Mouse (Mus musculus) spleen, adult 18-20 months (tissue): Measurements from ENCODE around the gene Vmn2r88.
"Not testable (repeated sequence)": the region's sequence is repeated elsewhere in the genome, so short reads cannot be mapped to it uniquely, and the experiment has no call there.

Source experiments
- DNase-seq, 2 experiments: peaks; one replicate each; pipeline ENCODE4 v3.0.0; 2022; ENCODE audit warnings: mixed read lengths in 2 of 2

The Vmn2r88 gene

DNA sequence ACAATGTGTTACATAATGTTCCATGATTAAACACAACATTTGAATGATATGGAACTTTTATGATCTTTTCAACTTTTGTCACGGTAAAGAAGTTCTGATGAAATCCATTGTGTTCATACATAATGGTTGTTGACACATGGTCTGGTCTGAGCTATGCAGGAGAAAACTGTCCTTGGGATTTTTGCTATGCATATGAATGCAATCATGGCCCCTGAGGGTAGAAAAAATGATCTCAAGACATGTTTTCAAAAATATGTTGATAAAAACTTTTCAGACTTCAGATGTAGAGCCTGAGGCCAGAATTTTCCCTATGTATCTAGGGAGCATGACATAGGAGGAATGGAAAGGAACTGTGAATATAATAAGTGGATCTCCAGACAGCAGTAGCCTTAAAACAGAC, at the start of gene Vmn2r88:
Gene Vmn2r88 (plus strand): TSS at position 301 of the 400 bp plus-strand sequence.
- no peak for DNase-seq

- no peak for DNase-seq
Observed at GRCm38 (mm10) chr14:51361456-51361855, 49.2 kb upstream of the Vmn2r88 start, which contains the start of gene Gm7247. Gene Gm7247, plus strand, starts transcription at chr14:51361756.

GRCm38 (mm10) chr14:51382805-51383204, 27.8 kb upstream of the Vmn2r88 start:
- DNase-seq = no peak

- DNase-seq = no peak
Observed at GRCm38 (mm10) chr14:51384351-51384750, 26.3 kb upstream of the Vmn2r88 start.

GRCm38 (mm10) chr14:51385741-51386140, 24.9 kb upstream of the Vmn2r88 start:
- DNase-seq = no peak

DNA sequence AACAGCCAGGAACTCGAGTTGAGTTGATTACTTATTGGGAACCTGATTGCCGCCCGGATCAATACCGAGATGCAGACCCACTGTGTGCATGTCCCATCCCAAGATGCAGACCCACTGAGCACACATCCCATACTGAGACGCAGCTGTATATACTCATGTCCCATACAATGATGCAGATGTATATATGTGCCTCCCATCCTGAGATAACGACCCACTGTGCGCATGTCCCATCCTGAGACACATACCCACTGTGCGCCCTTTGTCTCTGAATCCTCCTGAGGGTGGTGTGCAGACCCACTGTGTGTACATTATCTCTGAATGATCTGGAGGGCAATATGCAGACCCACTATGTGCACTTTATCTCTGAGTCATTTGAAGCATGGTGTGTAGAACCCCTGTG, 22.9 kb upstream of the Vmn2r88 start:
- no peak for DNase-seq

DNA sequence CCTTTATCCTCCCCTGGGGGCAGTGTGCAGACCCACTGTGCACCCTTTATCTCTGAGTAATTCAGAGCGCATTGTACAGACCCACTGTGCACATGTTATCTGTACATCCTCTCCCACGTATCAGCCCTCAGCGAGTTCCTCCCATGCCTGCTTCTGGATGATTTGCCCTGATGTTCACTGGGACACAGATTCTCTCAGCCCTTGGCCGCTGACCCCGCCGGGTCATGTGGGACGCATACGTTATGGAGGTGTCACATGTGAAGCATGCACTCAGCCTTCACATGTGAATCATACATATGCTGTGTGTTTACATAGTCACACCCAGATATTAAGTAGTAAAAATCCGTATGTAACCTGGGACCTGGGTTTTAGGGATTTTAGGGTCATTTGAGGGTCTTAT, 22.4 kb upstream of the Vmn2r88 start:
- no peak for DNase-seq

DNA sequence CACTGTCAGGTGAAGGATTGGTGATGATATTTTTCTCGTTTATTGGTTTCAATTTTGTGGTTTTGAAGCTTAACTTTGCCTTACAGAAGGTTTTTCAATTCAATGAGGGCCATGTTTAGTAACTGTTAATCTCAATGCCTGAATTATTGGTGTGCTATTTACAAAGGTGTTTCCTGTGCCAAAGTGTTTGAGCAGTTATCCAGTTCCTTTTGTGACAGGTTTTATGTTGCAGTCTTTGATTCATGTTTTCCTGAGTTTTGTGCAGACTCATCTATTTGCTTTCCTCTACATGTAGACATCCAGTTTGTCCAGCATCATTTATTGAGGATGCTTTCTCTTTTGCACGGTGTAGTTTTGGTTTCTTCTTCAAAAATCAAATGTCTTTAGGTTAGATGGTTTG, 13.3 kb downstream of the Vmn2r88 start:
- no peak for DNase-seq

DNA sequence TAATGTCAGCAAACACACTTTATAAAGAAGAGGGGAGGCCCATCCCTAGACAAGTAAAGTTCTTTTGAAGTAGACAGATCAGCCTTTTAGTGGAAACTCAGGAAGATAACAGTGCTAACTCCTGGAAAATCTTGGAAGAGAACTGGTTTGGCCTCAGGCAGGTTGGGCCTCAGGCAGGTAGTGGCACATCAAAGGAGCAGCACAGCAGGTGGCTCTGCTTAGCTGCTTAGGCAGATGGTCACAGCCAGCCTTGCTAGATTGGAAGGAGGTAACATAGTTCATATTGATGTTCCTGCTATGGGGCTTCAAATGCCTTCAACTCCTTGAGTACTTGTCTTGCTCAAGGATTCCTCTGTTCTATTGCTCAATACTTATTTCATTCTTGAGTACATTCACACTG, 19.5 kb downstream of the Vmn2r88 start:
- DNase-seq = not testable (repeated sequence)

- no peak for DNase-seq
Observed at GRCm38 (mm10) chr14:51434546-51434945, 23.9 kb downstream of the Vmn2r88 start.

GRCm38 (mm10) chr14:51435020-51435419, 24.4 kb downstream of the Vmn2r88 start:
- DNase-seq = no peak

- no peak for DNase-seq
Observed at GRCm38 (mm10) chr14:51438955-51439354, 28.3 kb downstream of the Vmn2r88 start.

DNA sequence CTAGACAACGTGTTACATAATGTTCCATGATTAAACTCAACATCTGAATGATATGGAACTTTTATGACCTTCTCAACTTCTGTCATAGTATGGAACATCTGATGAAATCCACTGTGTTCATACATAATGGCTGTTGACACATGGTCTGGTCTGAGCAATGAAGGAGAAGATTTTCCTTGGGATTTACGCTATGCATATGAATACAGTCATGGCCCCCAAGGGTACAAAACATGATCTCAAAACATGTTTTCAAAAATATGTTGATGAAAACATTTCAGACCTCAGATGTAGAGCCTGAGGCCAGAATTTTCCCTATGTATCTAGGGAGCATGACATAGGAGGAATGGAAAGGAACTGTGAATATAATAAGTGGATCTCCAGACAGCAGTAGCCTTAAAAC, 40.9 kb downstream of the Vmn2r88 start, which contains the start of gene Vmn2r89:
Gene Vmn2r89 (plus strand): TSS at position 301 of the 400 bp plus-strand sequence.
- DNase-seq = not testable (repeated sequence)
